Mouse (Mus musculus): ENCODE measurements around the gene Dap. TPM values are rescaled to one million over a fixed set of nuclear protein-coding genes. Genes with fewer than 3 reads are reported as not detected.

Gene Dap
- polyA plus RNA-seq, 1 experiment from 2014 or later: 63.4 TPM

GRCm38 (mm10) chr15:31264827-31265226, 40.7 kb downstream of the Dap start:
- H3K27ac ChIP-seq (replicated peaks in 1 of 2; ENCODE audit: control insufficient read depth in 1 of 2, insufficient read depth in 1 of 2, low read depth in 2 of 2, low read length in 2 of 2): no peak overlapping the region
- no peaks in the 10 kb centered on the region for H3K4me1 ChIP-seq (ENCODE audit: control insufficient read depth in 2 of 2, insufficient read depth in 2 of 2, low read length in 2 of 2)
- no peaks in the 10 kb centered on the region for H3K9me3 ChIP-seq (ENCODE audit: control insufficient read depth, low read length)
- no peak overlapping the region for H3K4me3 ChIP-seq (ENCODE audit: control insufficient read depth in 1 of 2, insufficient read depth in 1 of 2, low read depth in 1 of 2, low read length in 2 of 2)
- H3K4me2 ChIP-seq (ENCODE audit: low read length): no peak overlapping the region
- H3K9ac ChIP-seq (ENCODE audit: low read length): no peak overlapping the region
- H3K27me3 ChIP-seq (ENCODE audit: control insufficient read depth, insufficient read depth, low read length): no peaks in the 10 kb centered on the region
- ATAC-seq (ENCODE audit: insufficient number of reproducible peaks, insufficient read depth, low FRiP score, low read depth): peak; percentile 43
- no peaks in the 10 kb centered on the region for H3K36me3 ChIP-seq (ENCODE audit: control insufficient read depth, insufficient read depth, low read length)
- WGBS: 34% methylated on average over 6 of the region's 6 CpGs

- Histone ChIP-seq H3K27me3 (ENCODE audit: control insufficient read depth, insufficient read depth, low read length) (no peaks in the 10 kb centered on the region), H3K9ac (ENCODE audit: low read length) (no peak overlapping the region), H3K4me2 (ENCODE audit: low read length) (no peak overlapping the region), H3K27ac (replicated peaks in 1 of 2; ENCODE audit: control insufficient read depth in 1 of 2, insufficient read depth in 1 of 2, low read depth in 2 of 2, low read length in 2 of 2) (no peak overlapping the region), H3K9me3 (ENCODE audit: control insufficient read depth, low read length) (no peaks in the 10 kb centered on the region), H3K4me3 (ENCODE audit: control insufficient read depth in 1 of 2, insufficient read depth in 1 of 2, low read depth in 1 of 2, low read length in 2 of 2) (no peak overlapping the region), H3K4me1 (ENCODE audit: control insufficient read depth in 2 of 2, insufficient read depth in 2 of 2, low read length in 2 of 2) (no peaks in the 10 kb centered on the region), H3K36me3 (ENCODE audit: control insufficient read depth, insufficient read depth, low read length) (no peaks in the 10 kb centered on the region)
- ATAC-seq (ENCODE audit: insufficient number of reproducible peaks, insufficient read depth, low FRiP score, low read depth): 0 out of 2 replicates have a peak, but pooled peaks have one; percentile 20
- WGBS: 88% methylated on average over 8 of the region's 8 CpGs
Observed at GRCm38 (mm10) chr15:31265404-31265803, 41.3 kb downstream of the Dap start.

GRCm38 (mm10) chr15:31265845-31266244, 41.7 kb downstream of the Dap start:
- H3K27ac ChIP-seq (replicated peaks in 1 of 2; ENCODE audit: control insufficient read depth in 1 of 2, insufficient read depth in 1 of 2, low read depth in 2 of 2, low read length in 2 of 2): no peak overlapping the region
- H3K27me3 ChIP-seq (ENCODE audit: control insufficient read depth, insufficient read depth, low read length): no peaks in the 10 kb centered on the region
- no peaks in the 10 kb centered on the region for H3K9me3 ChIP-seq (ENCODE audit: control insufficient read depth, low read length)
- H3K9ac ChIP-seq (ENCODE audit: low read length): no peak overlapping the region
- H3K4me2 ChIP-seq (ENCODE audit: low read length): no peak overlapping the region
- no peak for ATAC-seq (ENCODE audit: insufficient number of reproducible peaks, insufficient read depth, low FRiP score, low read depth)
- H3K4me1 ChIP-seq (ENCODE audit: control insufficient read depth in 2 of 2, insufficient read depth in 2 of 2, low read length in 2 of 2): no peaks in the 10 kb centered on the region
- WGBS: 85% methylated on average over 12 of the region's 12 CpGs
- no peak overlapping the region for H3K4me3 ChIP-seq (ENCODE audit: control insufficient read depth in 1 of 2, insufficient read depth in 1 of 2, low read depth in 1 of 2, low read length in 2 of 2)
- no peaks in the 10 kb centered on the region for H3K36me3 ChIP-seq (ENCODE audit: control insufficient read depth, insufficient read depth, low read length)

GRCm38 (mm10) chr15:31268148-31268547, 44.0 kb downstream of the Dap start:
- H3K9ac ChIP-seq (ENCODE audit: low read length): no peak overlapping the region
- peaks cover 0 to under 1% of the 10 kb centered on the region in 2 experiments; a peak in 1 of 4 replicates for H3K4me1 ChIP-seq (ENCODE audit: control insufficient read depth in 2 of 2, insufficient read depth in 2 of 2, low read length in 2 of 2)
- H3K4me3 ChIP-seq (ENCODE audit: control insufficient read depth in 1 of 2, insufficient read depth in 1 of 2, low read depth in 1 of 2, low read length in 2 of 2): no peak overlapping the region
- no peak overlapping the region for H3K27ac ChIP-seq (replicated peaks in 1 of 2; ENCODE audit: control insufficient read depth in 1 of 2, insufficient read depth in 1 of 2, low read depth in 2 of 2, low read length in 2 of 2)
- no peaks in the 10 kb centered on the region for H3K27me3 ChIP-seq (ENCODE audit: control insufficient read depth, insufficient read depth, low read length)
- H3K9me3 ChIP-seq (ENCODE audit: control insufficient read depth, low read length): no peaks in the 10 kb centered on the region
- H3K4me2 ChIP-seq (ENCODE audit: low read length): no peak overlapping the region
- no peak for ATAC-seq (ENCODE audit: insufficient number of reproducible peaks, insufficient read depth, low FRiP score, low read depth)
- WGBS: 89% methylated on average over 6 of the region's 6 CpGs
- H3K36me3 ChIP-seq (ENCODE audit: control insufficient read depth, insufficient read depth, low read length): no peaks in the 10 kb centered on the region

- H3K27ac ChIP-seq (replicated peaks in 1 of 2; ENCODE audit: control insufficient read depth in 1 of 2, insufficient read depth in 1 of 2, low read depth in 2 of 2, low read length in 2 of 2): no peak overlapping the region
- H3K4me2 ChIP-seq (ENCODE audit: low read length): no peak overlapping the region
- no peak overlapping the region for H3K4me3 ChIP-seq (ENCODE audit: control insufficient read depth in 1 of 2, insufficient read depth in 1 of 2, low read depth in 1 of 2, low read length in 2 of 2)
- H3K4me1 ChIP-seq (ENCODE audit: control insufficient read depth in 2 of 2, insufficient read depth in 2 of 2, low read length in 2 of 2): peaks cover 7 to 9% of the 10 kb centered on the region in 2 experiments; a peak in 3 of 4 replicates
- 66% methylated on average over 4 of the region's 4 CpGs for WGBS
- H3K9ac ChIP-seq (ENCODE audit: low read length): no peak overlapping the region
- H3K27me3 ChIP-seq (ENCODE audit: control insufficient read depth, insufficient read depth, low read length): no peaks in the 10 kb centered on the region
- H3K9me3 ChIP-seq (ENCODE audit: control insufficient read depth, low read length): no peaks in the 10 kb centered on the region
- ATAC-seq (ENCODE audit: insufficient number of reproducible peaks, insufficient read depth, low FRiP score, low read depth): no peak
- H3K36me3 ChIP-seq (ENCODE audit: control insufficient read depth, insufficient read depth, low read length): 0 out of 2 replicates have a peak, but pooled peaks cover 3% of the 10 kb centered on the region
Observed at GRCm38 (mm10) chr15:31269558-31269957, 45.4 kb downstream of the Dap start.

GRCm38 (mm10) chr15:31272695-31273094, 48.6 kb downstream of the Dap start:
- ATAC-seq (ENCODE audit: insufficient number of reproducible peaks, insufficient read depth, low FRiP score, low read depth): no peak
- no peak overlapping the region for H3K9ac ChIP-seq (ENCODE audit: low read length)
- 82% methylated on average over 7 of the region's 7 CpGs for WGBS
- 0 out of 2 replicates have a peak, but pooled peaks cover 3% of the 10 kb centered on the region for H3K36me3 ChIP-seq (ENCODE audit: control insufficient read depth, insufficient read depth, low read length)
- H3K27ac ChIP-seq (replicated peaks in 1 of 2; ENCODE audit: control insufficient read depth in 1 of 2, insufficient read depth in 1 of 2, low read depth in 2 of 2, low read length in 2 of 2): no peak overlapping the region
- H3K27me3 ChIP-seq (ENCODE audit: control insufficient read depth, insufficient read depth, low read length): no peaks in the 10 kb centered on the region
- no peaks in the 10 kb centered on the region for H3K9me3 ChIP-seq (ENCODE audit: control insufficient read depth, low read length)
- H3K4me1 ChIP-seq (ENCODE audit: control insufficient read depth in 2 of 2, insufficient read depth in 2 of 2, low read length in 2 of 2): peaks cover 7 to 9% of the 10 kb centered on the region in 2 experiments; a peak in 3 of 4 replicates
- no peak overlapping the region for H3K4me2 ChIP-seq (ENCODE audit: low read length)
- H3K4me3 ChIP-seq (ENCODE audit: control insufficient read depth in 1 of 2, insufficient read depth in 1 of 2, low read depth in 1 of 2, low read length in 2 of 2): no peak overlapping the region

GRCm38 (mm10) chr15:31273509-31273908, 49.4 kb downstream of the Dap start:
- no peaks in the 10 kb centered on the region for H3K27me3 ChIP-seq (ENCODE audit: control insufficient read depth, insufficient read depth, low read length)
- H3K9me3 ChIP-seq (ENCODE audit: control insufficient read depth, low read length): no peaks in the 10 kb centered on the region
- H3K9ac ChIP-seq (ENCODE audit: low read length): no peak overlapping the region
- no peak overlapping the region for H3K4me3 ChIP-seq (ENCODE audit: control insufficient read depth in 1 of 2, insufficient read depth in 1 of 2, low read depth in 1 of 2, low read length in 2 of 2)
- WGBS: 20% methylated on average over 10 of the region's 10 CpGs
- no peak overlapping the region for H3K27ac ChIP-seq (replicated peaks in 1 of 2; ENCODE audit: control insufficient read depth in 1 of 2, insufficient read depth in 1 of 2, low read depth in 2 of 2, low read length in 2 of 2)
- ATAC-seq (ENCODE audit: insufficient number of reproducible peaks, insufficient read depth, low FRiP score, low read depth): 0 out of 2 replicates have a peak, but pooled peaks have one; percentile 22
- peaks cover 10 to 13% of the 10 kb centered on the region in 2 experiments; a peak in 3 of 4 replicates for H3K4me1 ChIP-seq (ENCODE audit: control insufficient read depth in 2 of 2, insufficient read depth in 2 of 2, low read length in 2 of 2)
- H3K4me2 ChIP-seq (ENCODE audit: low read length): no peak overlapping the region
- H3K36me3 ChIP-seq (ENCODE audit: control insufficient read depth, insufficient read depth, low read length): 0 out of 2 replicates have a peak, but pooled peaks cover 3% of the 10 kb centered on the region

- Histone ChIP-seq H3K4me1 (ENCODE audit: control insufficient read depth in 2 of 2, insufficient read depth in 2 of 2, low read length in 2 of 2) (peaks cover 10 to 18% of the 10 kb centered on the region in 2 experiments), H3K9me3 (ENCODE audit: control insufficient read depth, low read length) (no peaks in the 10 kb centered on the region), H3K4me2 (ENCODE audit: low read length) (no peak overlapping the region), H3K27me3 (ENCODE audit: control insufficient read depth, insufficient read depth, low read length) (no peaks in the 10 kb centered on the region), H3K9ac (ENCODE audit: low read length) (no peak overlapping the region), H3K36me3 (ENCODE audit: control insufficient read depth, insufficient read depth, low read length) (0 out of 2 replicates have a peak, but pooled peaks cover 3% of the 10 kb centered on the region), H3K4me3 (ENCODE audit: control insufficient read depth in 1 of 2, insufficient read depth in 1 of 2, low read depth in 1 of 2, low read length in 2 of 2) (no peak overlapping the region), H3K27ac (replicated peaks in 1 of 2; ENCODE audit: control insufficient read depth in 1 of 2, insufficient read depth in 1 of 2, low read depth in 2 of 2, low read length in 2 of 2) (no peak overlapping the region)
- 38% methylated on average over 4 of the region's 4 CpGs for WGBS
- no peak for ATAC-seq (ENCODE audit: insufficient number of reproducible peaks, insufficient read depth, low FRiP score, low read depth)
Observed at GRCm38 (mm10) chr15:31278090-31278489, 54.0 kb downstream of the Dap start.

All from heart, embryonic 14.5 days (tissue).